Mouse (Mus musculus) spleen, adult 2 months (tissue): Measurements from ENCODE around the gene Cd70. TPM values are rescaled to one million over a fixed set of nuclear protein-coding genes. Genes with fewer than 3 reads are reported as not detected.

Experiments
- DNase-seq, 2 experiments: peaks; one replicate each; pipeline versions ENCODE4 v3.0.0 to v3.0.0-alpha.2; 2012 to 2021; ENCODE audit warnings: low spot score in 2 of 2, low read depth in 1 of 2
- H3K27ac ChIP-seq: fragments of 200-500 bp; 2 replicates; pipeline ENCODE4 v1.5.1; 2012; ENCODE audit warnings: low read length, inconsistent platforms; ENCODE audit not compliant: insufficient read depth
- H3K27me3 ChIP-seq: fragments of 200-500 bp; 2 replicates; pipeline ENCODE4 v1.6.1; 2012; ENCODE audit warnings: mild to moderate bottlenecking, moderate library complexity, low read length, inconsistent platforms; ENCODE audit not compliant: control insufficient read depth, insufficient read depth
- H3K36me3 ChIP-seq: fragments of 200-500 bp; 2 replicates; pipeline ENCODE4 v1.6.1; 2012; ENCODE audit warnings: mild to moderate bottlenecking, low read length, inconsistent platforms; ENCODE audit not compliant: control insufficient read depth, insufficient read depth
- H3K4me1 ChIP-seq: fragments of 200-500 bp; 2 replicates; pipeline ENCODE4 v1.6.1; 2011; ENCODE audit warnings: inconsistent platforms; ENCODE audit not compliant: control insufficient read depth, insufficient read depth, insufficient read length
- H3K4me3 ChIP-seq: fragments of 200-500 bp; 2 replicates; pipeline ENCODE4 v1.5.1; 2011; ENCODE audit warnings: mild to moderate bottlenecking, inconsistent platforms; ENCODE audit not compliant: insufficient read depth, insufficient read length; ENCODE audit errors: extremely low read depth
- CTCF ChIP-seq: fragments of 200-500 bp; IDR thresholded peaks from 2 replicates; pipeline ENCODE4 v1.5.1; 2011; ENCODE audit warnings: mild to moderate bottlenecking, inconsistent platforms; ENCODE audit not compliant: insufficient read depth, insufficient read length, insufficient replicate concordance; ENCODE audit errors: extremely low read depth
- POLR2A ChIP-seq: fragments of 200-500 bp; IDR thresholded peaks from 2 replicates; pipeline ENCODE4 v1.6.1; 2011; ENCODE audit warnings: low read depth, low read length, inconsistent platforms
- WGBS: fragments of 180-500 bp; shearing (Covaris S2); methylation state at CpG from one replicate; pipeline ENCODE4 v1.1.7; 2018; 5-methylcytosine and 5-hydroxymethylcytosine counted together
- polyA plus RNA-seq: library from polyadenylated mRNA; depleted of rRNA; stranded (reverse); fragments of >200 nt; gene quantifications from 2 replicates; pipeline ENCODE4 v1.2.3, GENCODE M21; 2012

The Cd70 gene
- polyA plus RNA-seq, 1 experiment = 0.36 TPM

DNA sequence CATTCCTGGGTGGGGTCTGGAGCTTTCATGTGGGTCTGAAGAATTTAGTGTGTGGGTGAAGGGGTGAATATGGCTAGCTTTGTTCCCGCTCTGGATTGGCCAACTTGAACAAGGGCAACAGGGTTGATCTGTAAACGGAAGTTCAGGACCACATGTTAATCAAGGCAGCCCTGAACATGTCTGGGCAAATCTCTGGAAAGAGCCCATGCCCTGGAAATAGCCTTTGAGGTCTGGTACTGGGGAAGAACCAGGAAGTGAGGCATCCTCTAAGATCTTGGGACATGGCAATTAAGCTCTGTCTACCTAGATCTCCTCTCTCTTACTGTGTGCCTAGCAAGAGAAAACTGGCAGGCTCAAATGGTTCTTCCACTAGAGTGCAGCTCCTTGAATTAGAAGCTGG is 27.7 kb downstream of the Cd70 start:
- 94% methylated on average over 2 of the region's 2 CpGs for WGBS
- no peak for DNase-seq
- no peak for TF ChIP-seq POLR2A
- TF ChIP-seq CTCF = no peak
- Histone ChIP-seq H3K4me1 (no peaks in the 10 kb centered on the region; the same call in 1 of the 2 replicates), H3K27me3 (no peaks in the 10 kb centered on the region), H3K27ac (no peak overlapping the region), H3K4me3 (no peak overlapping the region), H3K36me3 (no peaks in the 10 kb centered on the region)

- Histone ChIP-seq H3K27ac (no peak overlapping the region), H3K4me3 (no peak overlapping the region), H3K4me1 (no peaks in the 10 kb centered on the region; the same call in 1 of the 2 replicates), H3K27me3 (no peaks in the 10 kb centered on the region), H3K36me3 (no peaks in the 10 kb centered on the region)
- no peak for TF ChIP-seq POLR2A
- TF ChIP-seq CTCF = no peak
- DNase-seq = no peak
- 16% methylated on average over 11 of the region's 11 CpGs for WGBS
Measured at GRCm38 (mm10) chr17:57118524-57119349, 30.8 kb downstream of the Cd70 start.

- no peak for DNase-seq
- H3K4me3 ChIP-seq = no peak overlapping the region
- no peaks in the 10 kb centered on the region for H3K36me3 ChIP-seq
- WGBS = 81% methylated on average over 2 of the region's 2 CpGs
- no peak overlapping the region for H3K27ac ChIP-seq
- no peak for TF ChIP-seq CTCF
- no peak for TF ChIP-seq POLR2A
- H3K4me1 ChIP-seq = no peaks in the 10 kb centered on the region; the same call in 1 of the 2 replicates
- no peaks in the 10 kb centered on the region for H3K27me3 ChIP-seq
Measured at GRCm38 (mm10) chr17:57116801-57117200, 32.8 kb downstream of the Cd70 start.

DNA sequence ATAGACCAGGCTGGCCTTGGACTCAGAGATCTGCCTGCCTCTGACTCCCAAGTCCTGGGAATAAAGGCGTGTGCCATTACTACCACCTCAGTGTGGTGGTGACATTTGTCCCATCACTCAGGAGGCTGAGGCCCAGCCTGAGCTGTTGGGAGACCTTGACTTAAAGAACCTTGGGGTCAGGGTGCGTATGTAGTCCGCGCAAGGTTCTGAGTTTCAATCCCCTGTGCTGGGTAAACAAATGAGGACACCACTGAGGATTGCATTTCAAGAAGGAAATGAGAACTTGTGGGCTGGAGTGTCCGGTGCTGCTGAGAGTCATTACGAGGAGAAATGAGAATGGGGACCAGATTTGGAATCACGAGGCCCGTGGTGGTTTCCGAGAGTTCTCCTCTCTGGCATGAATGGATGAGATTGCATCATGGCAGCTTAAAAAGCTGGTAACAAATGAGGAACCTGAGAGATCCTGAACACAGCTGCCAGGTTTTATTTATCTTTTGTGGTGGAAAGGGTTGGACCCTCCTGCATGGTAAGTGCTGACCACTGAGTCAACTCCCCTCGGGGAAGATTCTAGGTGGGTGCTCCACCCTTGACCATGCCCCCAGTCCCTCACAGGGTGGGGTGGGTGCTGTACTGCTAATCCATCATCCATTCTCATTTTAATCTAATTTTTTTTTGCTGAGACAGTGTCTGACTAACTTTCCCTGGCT is 36.7 kb downstream of the Cd70 start:
- H3K27ac ChIP-seq = no peak overlapping the region
- TF ChIP-seq POLR2A (no peak), CTCF (no peak)
- DNase-seq = no peak
- no peaks in the 10 kb centered on the region for H3K27me3 ChIP-seq
- no peaks in the 10 kb centered on the region for H3K36me3 ChIP-seq
- no peaks in the 10 kb centered on the region for H3K4me1 ChIP-seq
- WGBS = 63% methylated on average over 10 of the region's 10 CpGs
- no peak overlapping the region for H3K4me3 ChIP-seq

DNA sequence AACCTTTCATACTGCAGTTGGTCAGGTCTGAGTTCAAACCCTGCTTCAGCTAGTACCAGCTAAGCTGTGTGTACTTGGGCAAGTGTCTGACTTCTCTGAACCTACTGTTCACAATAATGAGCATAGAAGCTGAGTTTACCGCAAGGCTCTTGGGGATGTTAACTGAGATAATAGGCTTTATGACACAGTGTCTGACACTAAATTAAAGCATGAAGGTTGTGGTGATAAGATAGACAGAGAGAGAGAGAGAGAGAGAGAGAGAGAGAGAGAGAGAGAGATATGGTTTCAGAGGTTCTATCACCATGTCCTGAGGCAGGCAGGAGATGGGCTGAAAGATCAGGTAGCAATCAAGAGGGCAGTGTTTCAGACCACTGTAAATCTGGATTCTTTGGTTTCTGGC is 39.6 kb downstream of the Cd70 start:
- DNase-seq = no peak
- Histone ChIP-seq H3K4me1 (no peaks in the 10 kb centered on the region), H3K27me3 (no peaks in the 10 kb centered on the region), H3K27ac (no peak overlapping the region), H3K36me3 (no peaks in the 10 kb centered on the region), H3K4me3 (no peak overlapping the region)
- 81% methylated on average over 1 of the region's 1 CpGs for WGBS
- TF ChIP-seq CTCF (no peak), POLR2A (no peak)

DNA sequence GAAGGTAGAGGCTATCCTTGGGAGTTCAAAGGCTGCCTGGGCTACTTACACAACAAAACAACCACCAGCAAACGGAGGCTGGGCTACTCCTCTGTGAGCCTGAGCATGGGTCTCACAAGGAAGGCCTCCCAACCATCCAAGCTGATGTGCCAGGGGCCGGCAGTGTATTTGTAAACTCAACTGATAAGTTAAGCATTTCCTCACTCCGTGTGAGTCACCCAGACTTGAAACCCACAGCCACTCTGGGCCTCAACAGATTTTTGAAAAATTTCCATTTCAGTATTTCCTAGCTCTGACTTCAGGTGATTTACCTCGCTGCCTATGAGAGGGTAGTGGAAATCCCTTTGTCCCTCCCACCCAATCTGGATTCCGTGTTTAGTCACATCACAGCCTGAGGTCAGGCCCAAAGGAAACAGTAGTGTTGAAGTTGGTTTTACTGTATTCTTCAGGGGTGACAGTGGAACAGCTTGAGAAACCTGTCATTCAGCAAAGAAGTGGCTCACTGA is 40.9 kb downstream of the Cd70 start:
- no peaks in the 10 kb centered on the region for H3K27me3 ChIP-seq
- no peaks in the 10 kb centered on the region for H3K36me3 ChIP-seq
- WGBS = 61% methylated on average over 5 of the region's 5 CpGs
- TF ChIP-seq CTCF (no peak), POLR2A (no peak)
- no peak overlapping the region for H3K4me3 ChIP-seq
- H3K4me1 ChIP-seq = no peaks in the 10 kb centered on the region
- no peak for DNase-seq
- no peak overlapping the region for H3K27ac ChIP-seq

GRCm38 (mm10) chr17:57108040-57108665 is 41.4 kb downstream of the Cd70 start:
- Histone ChIP-seq H3K4me1 (no peaks in the 10 kb centered on the region), H3K36me3 (no peaks in the 10 kb centered on the region), H3K27me3 (no peaks in the 10 kb centered on the region), H3K4me3 (no peak overlapping the region), H3K27ac (no peak overlapping the region)
- DNase-seq = no peak
- WGBS = 85% methylated on average over 7 of the region's 7 CpGs
- no peak for TF ChIP-seq CTCF
- TF ChIP-seq POLR2A = no peak
